Mouse (Mus musculus): ENCODE measurements around the gene Irf1.

The Irf1 gene

GRCm38 (mm10) chr11:53769760-53770124, at the start of gene Irf1:
TSS of gene Irf1 (plus strand) at chr11:53770014.
- peak; percentile 94 to 96 for DNase-seq

- DNase-seq: no peak
Observed at GRCm38 (mm10) chr11:53720715-53721114, 49.1 kb upstream of the Irf1 start, which contains the start of gene Il5. TSS of gene Il5 (plus strand) at chr11:53720794.

GRCm38 (mm10) chr11:53731457-53731856, 38.4 kb upstream of the Irf1 start:
- DNase-seq: no peak

GRCm38 (mm10) chr11:53732244-53732643, 37.6 kb upstream of the Irf1 start:
- DNase-seq: no peak

GRCm38 (mm10) chr11:53733824-53734223, 36.0 kb upstream of the Irf1 start:
- DNase-seq: peak; percentile 8 to 17

GRCm38 (mm10) chr11:53734431-53734830, 35.4 kb upstream of the Irf1 start:
- no peak for DNase-seq

- no peak for DNase-seq
Observed at GRCm38 (mm10) chr11:53734970-53735681, 34.7 kb upstream of the Irf1 start.

GRCm38 (mm10) chr11:53735682-53736245, 34.0 kb upstream of the Irf1 start:
- peak; percentile 66 to 82 for DNase-seq

GRCm38 (mm10) chr11:53736771-53737572, 32.8 kb upstream of the Irf1 start:
- DNase-seq: peak; percentile 86 to 90

GRCm38 (mm10) chr11:53737573-53737946, 32.3 kb upstream of the Irf1 start:
- DNase-seq: peak; percentile 75 to 83

- peak; percentile 11 to 31 for DNase-seq
Observed at GRCm38 (mm10) chr11:53742353-53742752, 27.5 kb upstream of the Irf1 start.

- DNase-seq: no peak
Observed at GRCm38 (mm10) chr11:53745260-53745659, 24.6 kb upstream of the Irf1 start.

- no peak for DNase-seq
Observed at GRCm38 (mm10) chr11:53747985-53748384, 21.8 kb upstream of the Irf1 start.

- no peak for DNase-seq
Observed at GRCm38 (mm10) chr11:53748614-53749013, 21.2 kb upstream of the Irf1 start.

GRCm38 (mm10) chr11:53749306-53749705, 20.5 kb upstream of the Irf1 start:
- DNase-seq: no peak

- no peak for DNase-seq
Observed at GRCm38 (mm10) chr11:53749716-53750352, 20.0 kb upstream of the Irf1 start.

GRCm38 (mm10) chr11:53755011-53755595, 14.7 kb upstream of the Irf1 start:
- DNase-seq: no peak

- no peak for DNase-seq
Observed at GRCm38 (mm10) chr11:53757612-53758011, 12.2 kb upstream of the Irf1 start.

- peak in 1 of 2 experiments; percentile 24 for DNase-seq
Observed at GRCm38 (mm10) chr11:53758033-53758432, 11.8 kb upstream of the Irf1 start.

GRCm38 (mm10) chr11:53758791-53759351, 10.9 kb upstream of the Irf1 start:
- peak; percentile 39 to 62 for DNase-seq

GRCm38 (mm10) chr11:53759545-53760406, 10.0 kb upstream of the Irf1 start:
- peak; percentile 22 to 47 for DNase-seq
